ENCODE assay signal across 10 mouse cellular contexts in the genomic region with DNA sequence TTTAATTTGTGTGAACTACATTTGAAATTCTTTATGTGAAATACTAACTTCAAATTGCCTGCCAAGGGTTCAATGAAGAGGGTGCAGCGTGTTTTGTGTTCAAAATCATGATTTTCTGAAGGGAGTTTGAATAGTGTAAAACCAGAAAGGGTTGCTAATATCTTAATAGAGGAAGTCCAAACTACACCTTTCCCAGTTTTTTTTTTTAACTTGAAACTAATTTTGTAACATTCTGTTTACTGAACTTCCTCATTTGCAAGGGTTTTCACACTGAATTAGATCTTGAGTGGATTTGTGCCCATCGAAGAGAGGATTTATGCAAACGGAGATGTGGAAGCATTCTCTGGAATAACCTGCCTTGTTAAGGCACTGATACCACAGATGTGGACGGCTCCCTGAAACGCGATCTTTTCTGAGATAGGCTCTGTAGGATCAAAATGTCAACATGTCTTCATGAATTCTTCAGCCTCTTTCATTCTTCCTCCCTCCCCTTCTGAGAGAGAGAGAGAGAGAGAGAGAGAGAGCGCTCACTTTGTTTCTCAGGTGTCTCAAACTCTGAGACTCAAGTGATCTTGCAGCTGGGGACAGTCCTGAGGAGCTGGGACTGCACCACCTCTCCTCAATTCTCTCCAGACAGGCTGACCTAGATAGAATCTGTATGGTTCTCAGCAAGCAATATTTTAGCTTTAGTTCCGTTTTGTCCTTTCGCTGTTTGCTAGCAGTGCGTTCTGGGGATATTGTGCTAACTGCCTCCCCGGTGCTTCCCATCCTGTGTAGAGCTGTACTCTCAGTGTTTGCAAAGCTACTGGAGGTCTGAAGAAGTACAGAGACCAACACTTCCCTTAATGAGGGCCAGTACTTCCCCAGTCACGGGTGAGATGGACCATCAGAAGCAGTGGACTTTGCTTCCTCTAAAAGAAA. TPM values are rescaled to one million over a fixed set of nuclear protein-coding genes. Genes with fewer than 3 reads are reported as not detected.
DNase-seq lines count a peak whose midpoint lies in the region; ATAC-seq and TF ChIP-seq lines count a peak whose summit lies in the region.
"Had no signal": no experiment of that assay in that cellular context is flagged by ENCODE, and none has a peak within 500 bp of the region (broad histone marks: within the 10 kb centered on the region; RNA-seq: fewer than 3 reads in every experiment).

A gene (plus strand): TSS at position 915 of the 921 bp plus-strand sequence.

- WGBS in liver, adult 2 months: 64% methylated on average over 12 of the region's 12 CpGs
- 65% methylated on average over 12 of the region's 12 CpGs for WGBS in heart, postnatal 0 days

- H3K27me3 ChIP-seq in liver, adult 2 months (ENCODE audit: control insufficient read depth, insufficient read depth, low read length): no peaks in the 10 kb centered on the region
- no peaks in the 10 kb centered on the region for H3K27me3 ChIP-seq in heart, postnatal 0 days (ENCODE audit: control insufficient read depth, insufficient read depth, low read length)
- H3K27me3 ChIP-seq: limb, embryonic 12.5 days; Patski had no signal

- TF ChIP-seq POLR2A in liver, adult 2 months (IDR thresholded peaks at IDR 0.05; ENCODE audit: extremely low read depth, insufficient read depth, low read length): no peak

- H3K27ac ChIP-seq in liver, adult 2 months (replicated peaks; ENCODE audit: insufficient read depth, low read depth, low read length): peak within 1 kb of the TSS; percentile 51
- peak within 1 kb of the TSS; percentile 67; the same call in 1 of the 2 replicates for H3K27ac ChIP-seq in heart, postnatal 0 days (ENCODE audit: low read depth)
- H3K27ac ChIP-seq: limb, embryonic 12.5 days had no signal

- no peak within 1 kb of the TSS; the same call in 1 of the 2 replicates for H3K4me3 ChIP-seq in liver, adult 2 months (ENCODE audit: insufficient read depth, low read depth, low read length)
- H3K4me3 ChIP-seq in heart, postnatal 0 days (ENCODE audit: low read depth, low read length): peak within 1 kb of the TSS; percentile 5; the same call in 1 of the 2 replicates
- H3K4me3 ChIP-seq: limb, embryonic 12.5 days had no signal

- no peaks in the 10 kb centered on the region for H3K79me2 ChIP-seq in liver, adult 2 months (ENCODE audit: control insufficient read depth, insufficient read depth, low read length)

- TF ChIP-seq EP300 in heart, postnatal 0 days (IDR thresholded peaks at IDR 0.05; ENCODE audit: low read depth): no peak

- peak; percentile 45 for DNase-seq in liver, adult 2 months (ENCODE audit: extremely low read depth, low read depth, low spot score)
- DNase-seq in liver: no peak
- no peak for DNase-seq in heart, postnatal 0 days (ENCODE audit: low spot score)
- peak; percentile 65 for DNase-seq in lung, postnatal 36 days
- peak; percentile 63 for DNase-seq in thymus, postnatal 14 days
- DNase-seq in cerebellum, adult 9-11 months: no peak
- DNase-seq in layer of hippocampus, adult 8-10 months (ENCODE audit: low spot score in 2 of 2): no peak
- no peak for DNase-seq in urinary bladder, postnatal 4 days (ENCODE audit: low spot score in 2 of 2)

- H3K9me3 ChIP-seq in heart, postnatal 0 days (replicated peaks; ENCODE audit: control insufficient read depth, low read length): no peaks in the 10 kb centered on the region
- H3K9me3 ChIP-seq: limb, embryonic 12.5 days had no signal

- ATAC-seq in heart, postnatal 0 days (ENCODE audit: insufficient read depth, low read depth): no peak

- no peaks in the 10 kb centered on the region for H3K4me1 ChIP-seq in liver, adult 2 months (ENCODE audit: control insufficient read depth, insufficient read depth, low read length)
- 0 out of 2 replicates have a peak, but pooled peaks cover 4% of the 10 kb centered on the region for H3K4me1 ChIP-seq in heart, postnatal 0 days (ENCODE audit: control insufficient read depth, insufficient read depth)
- H3K4me1 ChIP-seq: limb, embryonic 12.5 days had no signal

- H3K4me2 ChIP-seq in heart, postnatal 0 days (ENCODE audit: low read depth, low read length): peak within 1 kb of the TSS; percentile 34; the same call in 1 of the 2 replicates
- H3K4me2 ChIP-seq: limb, embryonic 12.5 days had no signal

- H3K9ac ChIP-seq in liver, adult 2 months (ENCODE audit: low read depth, low read length): no peak within 1 kb of the TSS
- no peak within 1 kb of the TSS for H3K9ac ChIP-seq in heart, postnatal 0 days (replicated peaks; ENCODE audit: low read depth, low read length)
- H3K9ac ChIP-seq: limb, embryonic 12.5 days had no signal

- TF ChIP-seq CTCF in liver, adult 2 months (IDR thresholded peaks at IDR 0.05; ENCODE audit: low read depth, low read length): no peak
- TF ChIP-seq CTCF in heart, postnatal 0 days (IDR thresholded peaks at IDR 0.05; ENCODE audit: low read depth): no peak

- no peaks in the 10 kb centered on the region for H3K36me3 ChIP-seq in liver, adult 2 months (ENCODE audit: control insufficient read depth, insufficient read depth, low read length)
- H3K36me3 ChIP-seq in heart, postnatal 0 days (replicated peaks; ENCODE audit: control insufficient read depth, insufficient read depth, low read length): no peaks in the 10 kb centered on the region
- H3K36me3 ChIP-seq: limb, embryonic 12.5 days had no signal

RNA-seq across cellular contexts. Expression of the gene that starts here (rescaled TPM):
- total RNA-seq in liver, adult 2 months (2014; rRNA removed): 0.83 and 1.6 TPM in 2 replicates
- polyA plus RNA-seq in liver, adult 2 months (2012; rRNA removed): 0.78 and 0.87 TPM in 2 replicates
- 0.11 TPM in 1 of 2 replicates, not detected in the other for total RNA-seq in heart, postnatal 0 days (2014; rRNA removed; ENCODE audit: low replicate concordance)
- polyA plus RNA-seq in heart, postnatal 0 days (2015; fragmentation: Nextera tagmentation; extraction: Ambion mirVana): 0.77 and 0.84 TPM in 2 replicates
- total RNA-seq in layer of hippocampus, adult 8-10 months (2022): 1 to 10 TPM in 2 of 4 experiments, under 1 TPM in 2; 0.45 to 2.7 (median 1.2) TPM

Comparison
In these comparisons a context has a peak if more than half of its experiments do, and no peak if none do; other contexts are left out.
1. DNase-seq: peak in liver, adult 2 months (single experiment), lung, postnatal 36 days (single experiment) and thymus, postnatal 14 days (single experiment); none in liver (single experiment), heart, postnatal 0 days (single experiment), cerebellum, adult 9-11 months (single experiment), layer of hippocampus, adult 8-10 months (0 of 2) and urinary bladder, postnatal 4 days (0 of 2).